Mouse (Mus musculus) right cerebral cortex, postnatal 4 days (tissue): Measurements from ENCODE around the gene Rpgr.

Source experiments
- DNase-seq: peaks from one replicate; pipeline ENCODE4 v3.0.0-alpha.2; 2022

The Rpgr gene

GRCm38 (mm10) chrX:10070689-10071088 lies 146.0 kb downstream of the Rpgr start:
- DNase-seq = peak; percentile 15

GRCm38 (mm10) chrX:10069405-10069804 lies 147.3 kb downstream of the Rpgr start:
- no peak for DNase-seq

- no peak for DNase-seq
Measured at GRCm38 (mm10) chrX:10063781-10064180, 152.9 kb downstream of the Rpgr start.

GRCm38 (mm10) chrX:10063361-10063760 lies 153.4 kb downstream of the Rpgr start:
- DNase-seq = no peak

- DNase-seq = no peak
Measured at GRCm38 (mm10) chrX:10062201-10062600, 154.5 kb downstream of the Rpgr start.

- DNase-seq = no peak
Measured at GRCm38 (mm10) chrX:10034666-10035065, 182.1 kb downstream of the Rpgr start.
